Mouse (Mus musculus) thymus, adult 2 months (tissue): ENCODE data around the gene Cdh4.

Experiments
- CTCF ChIP-seq: fragments of 200-500 bp; IDR thresholded peaks from 2 replicates; pipeline ENCODE4 v1.5.1; 2012; ENCODE audit warnings: mild to moderate bottlenecking, control low read depth, low read length, moderate library complexity, borderline replicate concordance; ENCODE audit not compliant: control insufficient read depth, poor library complexity, insufficient read depth; ENCODE audit errors: extremely low read depth
- POLR2A ChIP-seq: fragments of 200-500 bp; IDR thresholded peaks from 2 replicates; pipeline ENCODE4 v1.6.1; 2012; ENCODE audit warnings: mild to moderate bottlenecking, low read length, control low read depth, moderate library complexity; ENCODE audit not compliant: control insufficient read depth, poor library complexity, insufficient read depth; ENCODE audit errors: extremely low read depth

DNA sequence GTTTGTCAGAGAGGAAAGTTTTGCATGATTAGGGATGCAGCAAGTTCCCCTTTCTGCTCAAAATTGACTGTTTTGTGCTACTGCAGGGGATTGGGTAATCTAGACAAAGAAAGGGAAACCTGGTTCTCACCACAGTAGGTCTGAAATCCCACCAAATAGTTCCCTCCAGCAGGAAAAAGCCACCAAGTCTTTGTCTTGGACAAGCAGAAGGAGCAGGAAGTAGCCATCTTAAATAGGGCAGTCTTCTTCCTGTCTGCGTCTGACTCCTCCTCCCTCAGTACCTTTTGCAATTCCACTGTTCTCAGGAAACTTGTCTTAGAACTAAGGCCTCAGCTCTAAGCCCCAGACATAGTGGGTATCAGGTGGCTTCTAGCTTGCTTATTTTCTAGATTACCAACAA, 360.2 kb downstream of the Cdh4 start:
- TF ChIP-seq POLR2A (no peak), CTCF (no peak)
